Mouse (Mus musculus) MEL (cell line): Measurements from ENCODE around the gene Dapk3. TPM values are rescaled to one million over a fixed set of nuclear protein-coding genes. Genes with fewer than 3 reads are reported as not detected.
A peak's percentile ranks its signal among the peaks of the same experiment; 100 is the strongest.
"Not testable (repeated sequence)": the region's sequence is repeated elsewhere in the genome, so short reads cannot be mapped to it uniquely, and the experiment has no call there.

Experiments
- DNase-seq: peaks from one replicate; pipeline ENCODE4 v3.0.0; 2011; ENCODE audit warnings: low read depth, low spot score
- H3K27ac ChIP-seq: 2 replicates; pipeline ENCODE4 v1.5.1; 2012; ENCODE audit warnings: low read depth, mild to moderate bottlenecking, control low read depth, low read length, moderate library complexity; ENCODE audit not compliant: control insufficient read depth
- H3K27me3 ChIP-seq, 2 experiments: fragments of 150-350 bp in 1 of 2; sonication (generic) in 1 of 2; 2 replicates each; pipeline ENCODE4 v1.6.1; 2012; ENCODE audit warnings: low read length in 2 of 2, mild to moderate bottlenecking in 2 of 2, improper control_type of control experiment in 1 of 2, moderate library complexity in 1 of 2; ENCODE audit not compliant: insufficient read depth in 2 of 2, control insufficient read depth in 1 of 2
- H3K36me3 ChIP-seq, 2 experiments: 2 replicates each; pipeline ENCODE4 v1.6.1; 2012 to 2014; ENCODE audit warnings: low read length in 2 of 2, improper control_type of control experiment in 1 of 2, inconsistent platforms in 1 of 2, mild to moderate bottlenecking in 1 of 2; ENCODE audit not compliant: insufficient read depth in 2 of 2, control insufficient read depth in 1 of 2
- H3K4me1 ChIP-seq, 2 experiments: fragments of 150-350 bp in 1 of 2; sonication (generic) in 1 of 2; 2 replicates each; pipeline ENCODE4 v1.6.1; 2012; ENCODE audit warnings: low read length in 2 of 2, improper control_type of control experiment in 1 of 2, mild to moderate bottlenecking in 1 of 2; ENCODE audit not compliant: insufficient read depth in 2 of 2, control insufficient read depth in 1 of 2
- H3K4me3 ChIP-seq, 2 experiments: fragments of 150-350 bp in 1 of 2; sonication (generic) in 1 of 2; 2 replicates each; pipeline ENCODE4 v1.5.1; 2012; ENCODE audit warnings: low read depth in 2 of 2, low read length in 2 of 2, mild to moderate bottlenecking in 2 of 2, moderate library complexity in 2 of 2, control low read depth in 1 of 2, improper control_type of control experiment in 1 of 2; ENCODE audit not compliant: control insufficient read depth in 1 of 2, insufficient read depth in 1 of 2
- H3K79me2 ChIP-seq: 2 replicates; pipeline ENCODE4 v1.6.1; 2012; ENCODE audit warnings: mild to moderate bottlenecking, low read length, moderate library complexity; ENCODE audit not compliant: control insufficient read depth, poor library complexity, insufficient read depth
- H3K9ac ChIP-seq: 2 replicates; pipeline ENCODE4 v1.6.1; 2012; ENCODE audit warnings: low read depth, mild to moderate bottlenecking, control low read depth, low read length, moderate library complexity; ENCODE audit not compliant: control insufficient read depth, poor library complexity, severe bottlenecking
- H3K9me3 ChIP-seq: fragments of 150-350 bp; sonication (generic); replicated peaks from 2 replicates; pipeline ENCODE4 v1.6.1; 2012; ENCODE audit warnings: mild to moderate bottlenecking, low read length, improper control_type of control experiment, moderate library complexity; ENCODE audit not compliant: insufficient read depth
- CHD2 ChIP-seq: IDR thresholded peaks from 2 replicates; pipeline ENCODE4 v1.6.1; 2011; ENCODE audit warnings: low read length, improper control_type of control experiment
- CTCF ChIP-seq, 3 experiments: IDR thresholded peaks in 2 of 3; conservative IDR thresholded peaks in 1 of 3; 2 replicates each; pipeline ENCODE4 v1.5.1; 2011 to 2012; ENCODE audit warnings: low read length in 3 of 3, low read depth in 2 of 3, mild to moderate bottlenecking in 2 of 3, improper control_type of control experiment in 1 of 3, inconsistent platforms in 1 of 3, mixed read lengths in 1 of 3, moderate library complexity in 1 of 3; ENCODE audit not compliant: control insufficient read depth in 1 of 3, insufficient read depth in 1 of 3, poor library complexity in 1 of 3, severe bottlenecking in 1 of 3
- ETS1 ChIP-seq: IDR thresholded peaks from 2 replicates; pipeline ENCODE4 v1.6.1; 2012; ENCODE audit warnings: low read depth, mild to moderate bottlenecking, inconsistent platforms, low read length, improper control_type of control experiment, moderate library complexity
- GABPA ChIP-seq: IDR thresholded peaks from 2 replicates; pipeline ENCODE4 v1.6.1; 2012; ENCODE audit warnings: low read depth, mild to moderate bottlenecking, inconsistent platforms, low read length, improper control_type of control experiment, moderate library complexity
- KAT2A ChIP-seq: conservative IDR thresholded peaks from 2 replicates; pipeline ENCODE4 v1.6.1; 2012; ENCODE audit warnings: low read depth, low read length, improper control_type of control experiment, inconsistent platforms
- MAX ChIP-seq: IDR thresholded peaks from 2 replicates; pipeline ENCODE4 v1.6.1; 2011; ENCODE audit warnings: low read length, improper control_type of control experiment
- MAZ ChIP-seq: IDR thresholded peaks from 2 replicates; pipeline ENCODE4 v1.6.1; 2012; ENCODE audit warnings: low read depth, mild to moderate bottlenecking, inconsistent platforms, low read length, improper control_type of control experiment
- MEF2A ChIP-seq: IDR thresholded peaks from 2 replicates; pipeline ENCODE4 v1.6.1; 2014; ENCODE audit warnings: low read depth, mild to moderate bottlenecking, inconsistent platforms, low read length, improper control_type of control experiment; ENCODE audit not compliant: poor library complexity, insufficient replicate concordance, severe bottlenecking; ENCODE audit errors: extremely low read depth
- MXI1 ChIP-seq: IDR thresholded peaks from 2 replicates; pipeline ENCODE4 v1.6.1; 2011; ENCODE audit warnings: mild to moderate bottlenecking, low read depth, low read length, improper control_type of control experiment
- NELFE ChIP-seq: IDR thresholded peaks from 2 replicates; pipeline ENCODE4 v1.6.1; 2011; ENCODE audit warnings: low read depth, low read length, improper control_type of control experiment
- NRF1 ChIP-seq: IDR thresholded peaks from 2 replicates; pipeline ENCODE4 v1.6.1; 2014; ENCODE audit warnings: low read depth, mild to moderate bottlenecking, inconsistent platforms, low read length, improper control_type of control experiment, moderate library complexity; ENCODE audit not compliant: poor library complexity, insufficient read depth, severe bottlenecking
- POLR2A ChIP-seq, 2 experiments: IDR thresholded peaks; 2 replicates each; pipeline ENCODE4 v1.6.1; 2011 to 2012; ENCODE audit warnings: low read length in 2 of 2, mild to moderate bottlenecking in 2 of 2, control low read depth in 1 of 2, improper control_type of control experiment in 1 of 2, low read depth in 1 of 2, moderate library complexity in 1 of 2; ENCODE audit not compliant: control insufficient read depth in 1 of 2, insufficient read depth in 1 of 2, poor library complexity in 1 of 2
- RAD21 ChIP-seq: IDR thresholded peaks from 2 replicates; pipeline ENCODE4 v1.6.1; 2011; ENCODE audit warnings: mild to moderate bottlenecking, low read depth, low read length, improper control_type of control experiment
- SIN3A ChIP-seq: IDR thresholded peaks from 2 replicates; pipeline ENCODE4 v1.6.1; 2012; ENCODE audit warnings: low read length, improper control_type of control experiment, inconsistent platforms
- SMC3 ChIP-seq: IDR thresholded peaks from 2 replicates; pipeline ENCODE4 v1.6.1; 2011; ENCODE audit warnings: low read depth, low read length, improper control_type of control experiment
- TAL1 ChIP-seq: IDR thresholded peaks from 2 replicates; pipeline ENCODE4 v1.6.1; 2012; ENCODE audit warnings: mild to moderate bottlenecking, inconsistent platforms, low read length, moderate library complexity, mixed read lengths
- USF1 ChIP-seq: IDR thresholded peaks from 2 replicates; pipeline ENCODE4 v1.6.1; 2014; ENCODE audit warnings: low read depth, mild to moderate bottlenecking, inconsistent platforms, low read length, improper control_type of control experiment, moderate library complexity
- ZMIZ1 ChIP-seq: IDR thresholded peaks from 2 replicates; pipeline ENCODE4 v1.6.1; 2012; ENCODE audit warnings: low read depth, mild to moderate bottlenecking, inconsistent platforms, low read length, improper control_type of control experiment, moderate library complexity
- ZNF384 ChIP-seq: IDR thresholded peaks from 2 replicates; pipeline ENCODE4 v1.6.1; 2012; ENCODE audit warnings: low read depth, mild to moderate bottlenecking, inconsistent platforms, low read length, improper control_type of control experiment
- polyA plus RNA-seq, 2 experiments: library from polyadenylated mRNA; stranded (reverse) in 1 of 2; unstranded in 1 of 2; fragments of >175 nt in 1 of 2; fragments of >200 nt in 1 of 2; gene quantifications; 2 replicates each; pipeline versions ENCODE4 v1.2.1 to v1.2.4; 2012; ENCODE audit warnings: low replicate concordance in 2 of 2, low read depth in 1 of 2; ENCODE audit not compliant: insufficient read length in 2 of 2, insufficient read depth in 1 of 2, missing spikeins in 1 of 2
- total RNA-seq: library from RNA; depleted of rRNA; stranded (reverse); fragments of 300-350 nt; gene quantifications from 2 replicates; pipeline ENCODE4 v1.2.3, GENCODE M21; 2012

The Dapk3 gene
- total and polyA plus RNA-seq, 3 experiments, result 42.3 to 79.1 TPM; not detected in 1

DNA sequence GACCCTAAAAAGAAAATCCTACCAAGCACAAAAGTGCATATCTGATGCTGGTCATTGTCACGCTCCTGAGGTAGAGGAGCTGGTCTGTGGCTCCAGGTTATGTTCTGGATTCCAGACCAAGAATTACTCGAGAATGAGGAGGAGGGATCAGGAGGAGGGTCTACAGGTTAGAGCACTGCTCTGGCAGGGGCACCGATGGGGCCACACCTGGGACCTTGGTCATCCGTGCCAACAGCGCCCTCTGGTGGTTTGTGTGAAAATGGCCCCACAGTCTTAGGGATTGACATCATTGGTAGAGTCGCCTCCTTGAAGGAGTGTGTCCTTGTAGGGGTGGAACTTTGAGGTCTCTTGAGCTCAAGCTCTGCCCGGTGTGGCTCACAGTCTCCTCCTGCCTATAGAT is 35.2 kb downstream of the Dapk3 start:
- no peaks in the 10 kb centered on the region for H3K79me2 ChIP-seq
- H3K4me1 ChIP-seq, result peaks cover 4 to 13% of the 10 kb centered on the region in 2 experiments
- H3K4me3 ChIP-seq, result no peak overlapping the region
- no peak for TF ChIP-seq SIN3A
- TF ChIP-seq ETS1, result no peak
- TF ChIP-seq NRF1, result no peak
- TF ChIP-seq RAD21, result peak; percentile 55
- peak; percentile 86 to 96 (median 92) for TF ChIP-seq CTCF (IDR thresholded peaks at IDR 0.05 in 2 of 3, conservative IDR thresholded peaks at IDR 0.05 in 1 of 3; ENCODE audit: control insufficient read depth in 1 of 3, insufficient read depth in 1 of 3, low read depth in 2 of 3, low read length in 3 of 3, poor library complexity in 1 of 3, severe bottlenecking in 1 of 3)
- TF ChIP-seq ZNF384, result no peak
- TF ChIP-seq TAL1, result no peak
- TF ChIP-seq NELFE, result no peak
- no peak for TF ChIP-seq MXI1
- no peak for TF ChIP-seq GABPA
- no peak for TF ChIP-seq KAT2A
- peak; percentile 64 for TF ChIP-seq SMC3
- no peak for TF ChIP-seq ZMIZ1
- no peak for TF ChIP-seq POLR2A (IDR thresholded peaks at IDR 0.05; ENCODE audit: control insufficient read depth in 1 of 2, insufficient read depth in 1 of 2, low read depth in 1 of 2, low read length in 2 of 2, poor library complexity in 1 of 2)
- TF ChIP-seq MAX, result no peak
- no peak for TF ChIP-seq USF1
- TF ChIP-seq MAZ, result no peak
- no peak for TF ChIP-seq MEF2A
- H3K27ac ChIP-seq, result no peak overlapping the region
- H3K27me3 ChIP-seq, result no peaks in the 10 kb centered on the region
- DNase-seq, result peak; percentile 78
- no peaks in the 10 kb centered on the region for H3K9me3 ChIP-seq
- no peak overlapping the region for H3K9ac ChIP-seq
- H3K36me3 ChIP-seq, result peaks cover 0 to 2% of the 10 kb centered on the region in 2 experiments; a peak in 1 of 4 replicates

- TF ChIP-seq ETS1, result 0 out of 2 replicates have a peak, but pooled peaks have one; percentile 25
- TF ChIP-seq MAZ, result peak; percentile 67; the same call in 1 of the 2 replicates
- peak; percentile 46; the same call in 1 of the 2 replicates for TF ChIP-seq SIN3A
- no peak for TF ChIP-seq CHD2
- no peak for TF ChIP-seq NRF1
- no peak for TF ChIP-seq MEF2A
- Histone ChIP-seq H3K4me3 (no peak overlapping the region), H3K27ac (no peak overlapping the region), H3K9ac (no peak overlapping the region), H3K4me1 (peaks cover 4 to 9% of the 10 kb centered on the region in 2 experiments), H3K27me3 (peaks cover 0 to 6% of the 10 kb centered on the region in 2 experiments; a peak in 1 of 4 replicates), H3K9me3 (no peaks in the 10 kb centered on the region), H3K36me3 (peaks cover 0 to 2% of the 10 kb centered on the region in 2 experiments; a peak in 1 of 4 replicates), H3K79me2 (no peaks in the 10 kb centered on the region)
- peak; percentile 85 for DNase-seq
Measured at GRCm38 (mm10) chr10:81221402-81222015, 38.7 kb downstream of the Dapk3 start.

GRCm38 (mm10) chr10:81223731-81224130 is 40.9 kb downstream of the Dapk3 start:
- H3K79me2 ChIP-seq, H3K4me1 ChIP-seq, H3K9me3 ChIP-seq, DNase-seq, H3K4me3 ChIP-seq, H3K36me3 ChIP-seq, H3K9ac ChIP-seq, H3K27ac ChIP-seq: not testable (repeated sequence)
- peaks cover 2 to 17% of the 10 kb centered on the region in 2 experiments for H3K27me3 ChIP-seq
